Mouse (Mus musculus) bone marrow, adult 2 months (tissue): ENCODE data around the gene Rdh12.

Experiments
- CTCF ChIP-seq: fragments of 200-500 bp; IDR thresholded peaks from 2 replicates; pipeline ENCODE4 v1.5.1; 2011; ENCODE audit warnings: low read length, control low read depth; ENCODE audit not compliant: control insufficient read depth, insufficient read depth
- POLR2A ChIP-seq: fragments of 200-500 bp; IDR thresholded peaks from 2 replicates; pipeline ENCODE4 v1.6.1; 2011; ENCODE audit warnings: low read depth, mild to moderate bottlenecking, control low read depth, low read length, borderline replicate concordance; ENCODE audit not compliant: control insufficient read depth

GRCm38 (mm10) chr12:79192193-79192592 is 16.5 kb upstream of the Rdh12 start, which contains the start of gene Rdh11:
- TF ChIP-seq POLR2A (no peak), CTCF (no peak)
